Mouse (Mus musculus) adrenal gland, adult 10 weeks (tissue): Measurements from ENCODE around the gene Ccdc9. TPM values are rescaled to one million over a fixed set of nuclear protein-coding genes. Genes with fewer than 3 reads are reported as not detected.

Source experiments
- polyA plus RNA-seq: library from polyadenylated mRNA; stranded (reverse); fragments of 350-450 nt; fragmentation: Illumina TruSeq; extraction: RNeasy Lipid Tissue Mini Kit (QIAGEN cat#74804); gene quantifications from one replicate; pipeline ENCODE4 v1.2.3, GENCODE M21; 2014; ENCODE audit warnings: low read depth, low replicate concordance

Ccdc9 gene
- polyA plus RNA-seq: 12.2 TPM

DNA sequence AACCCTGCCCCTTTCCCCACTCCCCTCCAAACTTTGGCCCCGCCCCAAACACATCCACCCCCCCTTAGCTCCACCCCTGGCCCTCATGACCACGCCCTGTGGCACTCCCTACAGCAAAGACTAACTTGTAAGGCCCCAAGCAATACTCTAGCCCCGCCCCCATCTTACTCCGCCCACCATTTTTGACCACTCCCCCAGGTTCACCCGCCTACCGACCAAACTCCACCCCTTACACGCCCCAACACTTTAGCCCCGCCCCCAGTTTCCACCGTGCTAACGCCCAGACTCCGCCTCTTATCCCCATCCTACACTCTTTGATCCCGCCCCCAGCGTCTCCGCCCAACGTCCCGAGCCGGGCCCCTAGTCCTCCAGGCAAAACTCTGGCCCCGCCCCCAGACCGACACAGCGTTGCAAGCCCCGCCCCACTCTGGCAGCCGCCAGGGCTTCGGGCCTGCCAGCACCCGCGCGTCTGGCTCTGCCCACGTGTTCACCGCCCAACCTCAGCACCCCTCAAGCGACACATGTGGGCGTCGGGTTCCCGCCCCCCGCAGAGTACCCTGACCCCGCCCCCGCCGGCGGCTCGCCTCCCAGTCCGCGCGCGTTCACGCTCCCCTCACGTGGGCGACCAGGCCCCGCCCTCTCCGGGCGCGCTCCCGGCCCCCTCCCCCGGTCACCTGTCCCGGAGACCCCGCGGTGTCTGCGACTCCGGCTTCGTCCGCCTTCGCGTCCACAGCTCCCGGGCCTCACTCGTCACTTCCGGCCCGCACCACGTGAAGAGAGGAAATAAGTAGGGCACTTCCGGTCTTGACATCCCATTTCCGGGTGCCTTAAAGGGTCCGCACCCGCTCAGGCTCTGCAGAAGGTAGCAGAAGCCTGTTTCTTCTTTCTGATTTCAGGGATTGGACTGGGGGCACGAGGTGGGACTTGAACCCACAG is at the start of gene Ccdc9:
TSS of gene Ccdc9 (minus strand) at position 770 of the 936 bp plus-strand sequence.

DNA sequence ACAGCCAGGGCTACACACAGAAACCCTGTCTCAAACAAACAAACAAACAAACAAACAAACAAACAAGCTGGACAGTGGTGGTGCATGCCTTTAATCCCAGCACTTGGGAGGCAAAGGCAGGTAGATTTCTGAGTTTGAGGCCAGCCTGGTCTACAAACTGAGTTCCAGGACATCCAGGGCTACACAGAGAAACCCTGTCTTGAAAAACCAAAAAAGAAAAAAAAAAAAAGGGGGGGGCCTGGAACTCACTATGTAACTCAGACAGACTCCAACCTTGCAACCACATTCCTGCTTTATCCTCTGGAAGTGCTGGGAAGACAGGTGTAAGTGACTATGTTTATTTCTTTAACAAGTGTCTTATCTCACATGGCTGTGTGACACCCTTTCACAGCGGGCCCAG is 21.5 kb upstream of the Ccdc9 start, which contains the start of gene Bbc3:
TSS of gene Bbc3 (plus strand) at position 301 of the 400 bp plus-strand sequence.

DNA sequence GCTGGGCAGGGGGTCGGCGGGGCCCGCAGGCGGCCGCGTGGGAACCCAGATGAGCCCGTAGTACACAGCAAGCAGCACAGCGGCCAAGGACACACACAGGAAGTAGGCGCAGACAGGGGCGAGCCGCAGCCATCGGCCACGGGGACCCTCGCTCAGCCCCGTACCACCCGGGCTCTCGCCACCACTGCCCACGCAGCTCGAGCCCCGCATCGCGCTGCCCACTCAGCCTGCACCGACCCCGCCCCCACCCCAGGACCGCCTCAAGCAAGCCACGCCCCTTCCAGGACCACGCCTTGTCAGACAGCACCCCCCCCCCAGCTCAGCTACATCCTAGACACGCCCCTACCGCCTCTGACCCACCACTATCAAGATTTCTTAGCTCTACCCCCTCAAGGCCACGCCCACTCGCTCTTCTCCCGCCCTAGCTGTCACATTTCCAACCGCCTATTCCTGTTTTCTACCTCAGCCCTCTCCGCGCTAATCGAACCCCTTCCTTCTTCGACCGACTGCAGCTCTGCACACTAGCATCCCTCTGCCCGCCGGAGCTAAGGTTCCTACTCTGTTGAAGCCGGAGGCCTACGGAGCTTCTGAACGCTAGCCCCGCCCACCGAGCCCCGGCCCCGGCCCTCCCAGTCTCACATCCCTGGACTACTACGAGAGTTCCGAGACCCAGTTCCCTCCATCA is 13.4 kb downstream of the Ccdc9 start, which contains the start of gene Inafm1:
TSS of gene Inafm1 (minus strand) at position 537 of the 685 bp plus-strand sequence.

DNA sequence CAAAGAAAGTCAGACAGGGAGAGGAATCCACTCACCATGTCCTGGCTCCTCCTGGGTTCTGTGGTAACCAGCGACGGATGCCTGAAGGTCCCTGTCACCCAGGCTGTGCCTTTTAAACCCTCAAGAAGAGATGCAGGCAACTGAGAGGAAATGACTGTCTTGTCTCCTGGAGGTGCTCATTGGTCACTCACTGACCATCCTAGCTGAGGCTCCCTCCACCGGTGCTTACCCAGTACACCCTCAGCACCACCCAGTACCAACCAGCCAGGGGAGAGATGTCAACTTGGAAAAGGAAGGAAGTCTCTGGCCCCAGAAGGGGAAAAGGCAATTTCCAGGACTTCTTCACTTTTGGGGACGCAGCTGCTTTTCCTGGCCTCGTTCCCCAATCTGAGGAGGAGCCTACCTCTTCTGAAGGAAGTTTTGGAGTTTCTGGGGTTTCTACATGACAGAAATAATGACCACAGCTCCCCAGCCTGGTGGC is 27.4 kb downstream of the Ccdc9 start, which contains the start of gene C5ar1:
TSS of gene C5ar1 (minus strand) at position 431 of the 481 bp plus-strand sequence.

DNA sequence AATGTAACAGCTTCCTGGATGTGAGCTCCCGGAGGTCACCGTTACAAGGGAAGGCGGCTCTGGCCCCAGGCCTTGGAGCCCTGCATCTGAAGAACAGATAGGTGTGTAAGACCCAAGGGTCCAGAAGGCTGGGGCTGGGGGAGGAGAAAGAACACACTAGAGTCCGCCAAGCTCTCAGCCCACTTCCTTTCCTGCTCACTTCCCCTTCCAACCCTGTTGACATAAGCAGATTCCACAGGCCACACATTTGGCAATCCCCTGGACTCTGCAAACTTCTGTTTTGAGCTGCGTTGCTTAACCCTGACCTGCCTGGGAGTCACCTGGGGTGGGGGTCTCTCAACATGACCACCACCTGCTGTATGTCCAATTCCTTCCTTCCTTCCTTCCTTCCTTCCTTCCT is 42.5 kb downstream of the Ccdc9 start, which contains the start of gene C5ar2:
TSS of gene C5ar2 (minus strand) at position 88 of the 400 bp plus-strand sequence.

Other genes with a start within 250 kb of the Ccdc9 start
- 0.64 TPM for gene Bicra, start 238.9 kb downstream of the Ccdc9 start, polyA plus RNA-seq
- not detected for gene Zfp541, start 225.0 kb downstream of the Ccdc9 start, polyA plus RNA-seq
- gene Napa, start 188.3 kb downstream of the Ccdc9 start, polyA plus RNA-seq: 34.1 TPM
- gene Kptn, start 166.9 kb downstream of the Ccdc9 start, polyA plus RNA-seq: 4.7 TPM
- 0.29 TPM for gene Slc8a2, start 157.0 kb downstream of the Ccdc9 start, polyA plus RNA-seq
- not detected for gene Meis3, start 111.7 kb downstream of the Ccdc9 start, polyA plus RNA-seq
- 0.12 TPM for gene Dhx34, start 64.8 kb downstream of the Ccdc9 start, polyA plus RNA-seq
- gene C5ar2, start 42.6 kb downstream of the Ccdc9 start, polyA plus RNA-seq: 0.47 TPM
- gene C5ar1, start 27.3 kb downstream of the Ccdc9 start, polyA plus RNA-seq: 4.0 TPM
- gene Inafm1, start 13.2 kb downstream of the Ccdc9 start, polyA plus RNA-seq: 2.9 TPM
- gene Bbc3, start 21.6 kb upstream of the Ccdc9 start, polyA plus RNA-seq: not detected
- 67.6 TPM for gene Sae1, start 101.0 kb upstream of the Ccdc9 start, polyA plus RNA-seq
- 3.6 TPM for gene Zc3h4, start 114.1 kb upstream of the Ccdc9 start, polyA plus RNA-seq
- gene Tmem160, start 166.0 kb upstream of the Ccdc9 start, polyA plus RNA-seq: not detected
- not detected for gene Npas1, start 190.9 kb upstream of the Ccdc9 start, polyA plus RNA-seq